Mouse (Mus musculus): ENCODE data around the gene Slc7a6.

Slc7a6 gene

DNA sequence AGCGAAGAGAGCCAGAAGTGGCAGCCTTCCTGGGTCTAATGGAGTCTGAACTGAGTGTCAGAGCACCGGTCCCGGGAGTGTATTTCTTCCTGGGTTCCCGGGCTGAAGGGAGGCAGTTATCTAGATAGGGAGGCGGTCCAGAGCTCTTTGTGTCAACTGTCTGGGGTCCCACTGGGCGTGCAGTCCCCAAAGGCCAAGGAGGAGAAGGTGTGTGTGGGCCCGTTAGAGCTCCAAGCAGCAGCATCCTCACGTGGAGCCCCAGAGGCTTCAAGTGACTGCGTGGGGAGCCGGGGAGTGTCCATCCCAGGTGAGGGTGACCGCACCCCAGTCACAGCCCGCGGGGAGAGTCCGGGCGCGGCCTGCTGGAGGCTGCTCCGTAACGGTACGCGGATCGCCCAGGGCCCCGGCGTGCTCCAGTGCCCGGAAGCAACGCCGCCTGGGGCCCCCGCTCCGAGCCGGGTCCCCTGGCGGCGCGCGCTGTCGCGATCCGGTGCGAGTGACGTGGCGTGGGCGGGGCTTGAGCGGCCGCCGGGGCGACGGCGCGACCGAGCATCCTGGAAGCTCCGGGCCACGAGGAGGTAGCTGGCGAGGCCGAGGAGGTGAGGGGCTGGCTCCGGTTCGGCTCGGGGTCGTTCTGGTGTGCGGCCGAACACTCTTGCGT lies at the start of gene Slc7a6:
Slc7a6 (plus strand) TSS at position 502 of the 661 bp plus-strand sequence.
- in situ Hi-C loops (cut with MboI, MseI): no loop called here

DNA sequence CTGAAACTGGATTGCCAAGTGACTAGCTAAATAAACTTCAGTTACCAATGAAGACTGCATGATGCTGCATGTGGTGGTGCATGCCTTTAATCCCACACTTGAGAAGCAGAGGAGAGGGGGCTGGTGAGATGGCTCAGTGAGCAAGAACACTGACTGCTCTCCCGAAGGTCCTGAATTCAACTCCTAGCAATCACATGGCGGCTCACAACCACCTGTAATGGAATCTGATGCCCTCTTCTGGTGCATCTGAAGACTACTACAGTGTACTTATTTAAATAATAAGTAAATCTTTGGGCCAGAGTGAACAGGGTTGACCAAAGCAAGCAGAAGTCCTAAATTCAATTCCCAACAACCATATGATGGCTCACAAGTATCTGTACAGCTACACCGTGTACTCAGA lies 45.2 kb upstream of the Slc7a6 start:
- in situ Hi-C loops (cut with MboI, MseI): no loop called here

DNA sequence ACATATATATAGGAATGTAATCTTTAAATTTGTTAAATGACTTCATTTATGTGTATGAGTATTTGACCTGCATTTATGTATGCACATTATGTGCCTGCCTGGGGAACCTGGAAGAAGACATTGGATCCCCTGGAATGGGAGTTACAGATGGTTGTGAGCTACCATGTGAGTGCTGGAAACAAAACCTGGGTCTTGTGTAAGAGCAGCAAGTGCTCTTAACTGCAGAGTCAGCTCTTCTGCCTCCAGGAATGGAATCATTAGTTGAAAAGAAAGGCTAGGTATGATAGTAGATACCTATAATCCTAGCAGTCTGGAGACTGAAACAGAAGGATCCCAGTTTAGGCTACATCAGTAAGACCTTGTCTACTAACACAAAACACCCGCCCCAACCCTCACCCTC lies 42.6 kb upstream of the Slc7a6 start:
- in situ Hi-C loops (cut with MboI, MseI): no loop called here

DNA sequence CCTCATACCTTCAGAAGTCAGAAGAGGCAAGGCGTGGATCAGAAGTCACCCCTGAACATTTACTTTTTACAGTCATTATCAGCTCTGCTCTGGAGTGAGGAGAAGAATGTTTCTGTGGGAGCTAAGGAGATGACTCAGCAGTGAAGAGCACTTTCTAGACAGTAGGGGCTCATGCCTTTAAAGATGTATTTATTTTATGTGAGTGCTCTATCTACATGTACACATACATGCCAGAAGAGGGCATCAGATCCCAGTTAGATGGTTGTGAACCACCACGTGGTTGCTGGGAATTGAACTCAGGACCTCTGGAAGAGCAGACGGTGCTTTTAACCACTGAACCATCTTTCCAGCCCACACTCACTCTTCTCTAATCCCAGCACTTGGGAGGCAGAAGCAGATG lies 41.6 kb upstream of the Slc7a6 start:
- in situ Hi-C loops (cut with MboI, MseI): no loop called here

DNA sequence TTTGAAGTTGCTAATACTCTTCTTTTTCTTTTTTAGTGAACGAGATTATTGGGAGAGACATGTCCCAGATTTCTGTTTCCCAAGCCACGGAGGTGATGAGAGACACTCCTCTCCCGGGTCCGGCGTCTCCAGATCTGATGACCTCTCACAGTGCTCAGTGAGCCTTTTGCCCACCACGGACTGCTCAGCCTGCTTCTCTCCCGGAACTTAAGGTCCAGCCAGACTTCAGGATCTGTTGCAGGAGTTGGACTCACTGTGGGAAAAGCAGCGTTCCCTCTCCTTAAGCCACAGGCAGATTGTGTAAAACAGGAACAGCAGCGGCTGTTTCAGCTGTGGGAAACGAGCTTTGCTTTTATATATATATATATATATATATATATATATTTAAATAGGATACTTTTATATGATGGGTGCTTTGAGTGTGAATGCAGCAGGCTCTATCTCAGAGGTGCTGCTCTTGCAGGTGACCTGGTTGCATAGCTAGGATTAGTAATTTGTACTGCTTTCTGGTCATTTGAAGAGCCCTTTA lies 40.7 kb upstream of the Slc7a6 start:
- in situ Hi-C loops (cut with MboI, MseI): no loop called here

DNA sequence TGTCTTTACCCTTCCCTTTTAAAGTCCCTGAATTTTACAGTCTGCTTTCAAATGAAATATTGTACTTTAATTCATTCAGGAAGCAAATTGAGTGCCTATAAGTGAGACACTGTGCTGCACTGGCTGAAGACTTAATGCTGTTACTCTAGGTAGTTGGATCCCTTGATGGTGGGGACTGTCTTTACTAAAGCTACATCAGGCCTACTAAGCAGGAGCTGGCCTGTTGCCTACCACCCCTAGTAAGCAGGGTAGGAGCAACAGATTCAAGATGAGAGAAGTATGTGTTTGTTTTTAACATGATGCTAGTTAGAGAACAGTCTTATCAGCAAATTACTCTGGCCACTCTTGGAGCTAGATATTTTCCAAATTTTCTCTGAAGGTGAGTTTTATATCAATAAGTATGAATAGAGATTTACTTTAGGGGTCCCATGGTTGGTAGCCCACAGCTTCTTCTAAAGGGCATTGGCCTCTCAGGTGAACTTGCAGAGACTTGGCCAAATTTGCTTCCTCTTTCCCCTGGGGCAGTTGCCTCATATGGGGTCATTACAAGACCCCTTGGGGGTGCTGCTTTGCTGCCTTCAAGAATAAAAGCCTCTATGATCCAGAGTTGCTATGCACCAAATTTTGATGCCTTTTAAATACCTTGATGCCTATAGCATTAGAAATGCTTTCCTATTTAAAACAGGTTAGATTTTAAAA lies 39.3 kb upstream of the Slc7a6 start:
- in situ Hi-C loops (cut with MboI, MseI): no loop called here

DNA sequence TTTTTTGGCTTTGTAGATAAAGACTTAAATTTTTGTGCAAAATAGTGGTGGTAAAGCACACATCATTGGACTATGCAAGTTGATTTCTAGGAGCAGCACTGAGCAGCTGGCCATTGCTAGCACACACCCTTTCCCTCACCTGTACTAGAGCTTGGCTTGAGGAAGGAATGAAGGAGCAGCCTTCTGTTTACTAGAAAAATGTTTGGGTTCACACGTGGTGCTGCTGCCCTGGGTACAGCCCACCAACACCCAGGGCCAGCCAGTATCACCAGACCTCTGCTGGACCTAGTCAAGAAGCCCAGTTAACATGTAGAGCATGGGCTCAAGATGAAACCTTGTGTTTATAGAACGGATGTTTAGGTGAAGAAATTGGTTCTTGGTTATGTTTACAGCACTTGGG lies 38.7 kb upstream of the Slc7a6 start:
- in situ Hi-C loops (cut with MboI, MseI): no loop called here

DNA sequence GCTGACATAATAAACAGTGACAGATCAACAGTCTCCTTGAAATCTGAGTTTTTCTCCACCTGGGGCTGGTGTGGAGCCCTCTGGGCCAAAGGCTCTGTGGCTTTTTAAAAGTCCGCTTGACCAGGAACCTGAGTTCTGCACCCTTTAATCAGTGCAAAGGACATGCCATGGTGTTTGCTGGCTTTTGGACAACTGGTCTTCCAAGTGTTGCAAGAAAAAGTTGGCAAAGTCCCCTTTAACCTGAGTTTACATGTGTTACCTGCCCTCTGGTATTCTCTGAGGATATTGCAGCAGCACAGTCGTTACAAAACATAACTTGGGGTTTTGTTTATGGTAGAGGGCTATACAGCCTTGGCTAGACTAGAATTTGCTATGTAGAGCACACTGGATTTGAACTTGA lies 38.2 kb upstream of the Slc7a6 start:
- in situ Hi-C loops (cut with MboI, MseI): no loop called here

DNA sequence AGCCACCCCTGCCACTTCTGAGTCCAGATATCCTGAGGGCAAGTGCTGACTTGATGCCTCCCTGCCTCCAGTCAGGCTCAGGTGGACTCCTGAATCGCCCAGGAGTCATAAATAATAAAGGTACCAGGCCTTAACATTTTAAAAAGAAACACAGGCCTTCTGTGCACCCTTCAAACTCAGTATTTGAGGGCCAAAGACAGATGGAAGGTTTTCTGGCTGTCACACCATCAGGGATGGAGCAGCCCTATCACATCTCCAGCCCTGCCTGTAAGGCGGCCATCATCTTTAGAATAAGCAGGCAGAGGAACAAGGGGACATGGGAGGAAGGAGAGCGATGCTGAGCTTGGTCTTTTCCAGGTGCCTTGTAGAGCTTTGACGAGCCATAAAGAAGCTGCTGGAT lies 37.6 kb upstream of the Slc7a6 start:
- in situ Hi-C loops (cut with MboI, MseI): no loop called here

DNA sequence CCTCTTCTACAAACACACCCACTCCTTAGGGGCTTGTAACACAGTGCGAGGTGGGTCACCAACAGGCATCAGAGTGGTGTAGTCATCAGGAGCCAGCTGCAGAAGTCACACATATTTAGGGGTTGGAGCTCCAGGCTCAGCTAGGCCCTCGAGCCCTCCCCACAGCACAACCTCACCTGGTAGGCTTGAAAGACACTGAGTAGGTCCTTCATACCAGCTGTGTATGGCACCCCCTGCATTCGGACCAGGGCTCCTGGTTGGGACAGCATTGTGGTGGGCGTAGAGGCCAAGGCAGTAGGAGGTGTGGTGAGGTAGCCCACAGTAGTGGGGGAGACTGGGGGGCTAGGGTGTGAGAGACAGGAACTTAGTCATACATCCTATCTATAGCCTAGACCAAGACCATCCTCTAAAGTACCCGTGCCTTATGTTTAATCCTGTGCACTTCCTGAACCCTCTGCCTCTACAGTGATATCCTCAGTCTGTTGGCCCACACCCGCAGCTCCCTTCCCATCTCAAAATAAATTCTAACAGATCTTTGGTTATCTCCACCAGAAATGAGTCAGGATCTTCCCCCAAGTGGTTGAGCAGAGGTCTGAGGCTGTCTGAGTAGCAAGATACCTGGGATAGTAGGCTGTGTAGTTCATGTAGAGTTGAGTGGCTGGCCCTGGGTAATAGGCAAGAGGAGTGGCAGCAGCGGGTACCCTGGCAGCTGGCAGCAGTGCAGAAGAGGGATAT lies 37.0 kb upstream of the Slc7a6 start:
- in situ Hi-C loops (cut with MboI, MseI): no loop called here

DNA sequence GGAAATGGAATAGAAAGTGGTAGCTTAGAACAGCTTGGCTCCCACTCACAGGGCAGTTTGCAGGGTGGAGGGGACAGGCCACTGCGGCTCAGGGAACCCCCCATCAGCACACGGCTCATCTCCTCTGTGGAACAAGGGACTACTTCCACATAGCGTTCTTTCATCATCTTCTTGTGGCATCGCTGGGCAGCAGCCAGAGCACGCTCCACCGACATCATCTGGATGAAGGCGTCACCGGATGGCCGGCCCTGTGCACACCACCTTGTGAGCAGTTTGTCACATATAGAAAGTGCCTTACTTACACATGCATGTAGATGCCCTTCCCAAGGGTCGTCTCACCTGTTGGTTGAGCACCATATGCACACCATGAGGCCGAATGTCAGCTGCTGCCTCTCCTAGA lies 36.3 kb upstream of the Slc7a6 start:
- in situ Hi-C loops (cut with MboI, MseI): no loop called here

DNA sequence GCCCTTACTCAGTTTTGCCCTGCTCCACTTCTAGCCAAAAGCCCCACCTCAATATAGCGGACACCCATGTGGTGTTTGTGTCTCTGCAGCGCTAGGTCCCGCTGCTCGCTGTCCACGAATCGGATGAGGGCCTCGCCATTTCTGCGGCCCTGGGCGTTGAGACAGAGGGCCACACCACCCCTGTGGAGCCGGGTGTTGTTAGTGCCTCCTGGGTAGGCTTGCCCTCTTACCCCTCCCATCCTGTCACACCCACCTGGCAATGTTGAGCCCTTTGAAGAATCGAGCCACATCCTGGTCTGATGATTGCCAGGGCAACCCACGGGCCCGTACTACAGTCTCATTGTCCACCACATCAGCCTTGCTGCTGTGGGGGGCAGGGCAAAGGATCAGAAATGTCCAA lies 35.1 kb upstream of the Slc7a6 start:
- in situ Hi-C loops (cut with MboI, MseI): no loop called here

DNA sequence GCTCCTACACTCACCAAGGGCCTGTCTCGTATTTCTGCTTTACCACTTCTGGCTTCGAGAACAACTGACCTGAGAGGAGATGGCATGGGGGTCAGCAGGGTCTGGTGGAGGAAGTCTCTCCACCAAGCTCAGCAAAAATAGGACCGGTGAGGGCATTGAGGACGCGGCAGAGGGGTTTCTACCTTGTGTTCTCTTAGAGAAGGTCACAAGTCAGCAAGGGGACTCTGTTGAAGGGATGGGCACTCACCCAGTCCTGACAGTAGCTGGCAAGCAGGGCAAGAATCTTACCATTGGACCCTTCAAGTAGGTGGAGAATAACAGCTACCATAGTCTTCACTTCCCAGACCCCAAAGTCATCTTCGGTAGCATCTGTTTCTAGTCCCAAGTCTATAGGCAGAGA lies 34.7 kb upstream of the Slc7a6 start:
- in situ Hi-C loops (cut with MboI, MseI): no loop called here

DNA sequence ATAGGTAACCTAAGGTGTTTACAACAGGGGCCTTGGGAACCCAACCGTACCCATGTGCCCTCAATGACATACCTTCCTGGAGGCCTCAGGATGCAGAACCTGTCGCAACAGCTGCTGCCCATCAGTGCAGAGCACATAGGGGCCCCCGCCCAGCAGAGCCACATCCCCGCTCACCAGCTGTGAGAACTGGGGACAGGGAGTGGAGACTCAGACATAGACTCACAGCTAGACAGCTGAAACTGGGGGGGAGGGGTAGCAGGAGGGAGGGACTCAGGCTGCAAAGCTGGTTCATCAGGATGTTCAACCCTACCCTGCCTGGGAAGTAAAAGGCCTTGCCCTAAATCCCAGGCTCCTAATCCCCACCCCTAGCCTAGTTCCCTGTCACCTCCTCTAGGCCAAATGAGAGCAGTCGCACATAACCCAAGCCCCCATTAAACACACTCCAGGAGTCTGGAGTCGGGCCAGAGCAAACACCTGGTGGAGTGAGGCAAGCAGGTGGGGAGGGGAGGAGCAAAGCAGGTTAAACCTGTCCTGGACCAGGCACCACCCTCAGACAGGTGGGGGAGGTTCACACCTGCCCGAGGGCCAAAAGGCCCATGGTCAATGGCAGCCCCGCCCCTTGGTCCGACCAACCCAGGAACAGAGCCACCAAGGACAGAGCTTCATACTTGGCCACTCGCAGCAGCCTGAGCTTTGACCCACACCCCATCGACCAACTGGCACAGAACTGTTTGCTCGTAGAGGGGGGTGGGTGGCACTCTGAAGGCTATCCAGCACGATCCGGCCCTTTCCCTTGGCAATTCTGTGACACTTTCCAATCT lies 33.7 kb upstream of the Slc7a6 start:
- in situ Hi-C loops (cut with MboI, MseI): no loop called here

DNA sequence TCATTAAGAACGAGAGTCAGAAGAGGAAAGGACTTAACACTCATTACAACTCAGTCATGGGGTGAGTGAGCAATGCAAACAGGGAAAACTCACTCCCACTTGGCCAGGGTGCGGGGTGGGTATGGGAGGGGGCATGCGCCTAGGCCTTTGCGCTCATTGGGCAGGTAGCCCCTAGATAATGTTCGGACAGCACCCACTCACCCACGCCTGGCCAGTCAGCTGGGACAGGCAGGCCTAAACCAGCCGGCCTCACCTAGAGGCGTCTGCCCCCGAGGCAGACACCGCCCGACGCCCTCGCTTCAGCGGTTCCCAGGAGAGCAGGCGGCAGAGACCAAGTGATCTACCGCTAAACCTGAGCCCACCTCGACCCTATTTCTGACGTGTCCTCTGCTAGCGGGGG lies 33.0 kb upstream of the Slc7a6 start:
- in situ Hi-C loops (cut with MboI, MseI): no loop called here

DNA sequence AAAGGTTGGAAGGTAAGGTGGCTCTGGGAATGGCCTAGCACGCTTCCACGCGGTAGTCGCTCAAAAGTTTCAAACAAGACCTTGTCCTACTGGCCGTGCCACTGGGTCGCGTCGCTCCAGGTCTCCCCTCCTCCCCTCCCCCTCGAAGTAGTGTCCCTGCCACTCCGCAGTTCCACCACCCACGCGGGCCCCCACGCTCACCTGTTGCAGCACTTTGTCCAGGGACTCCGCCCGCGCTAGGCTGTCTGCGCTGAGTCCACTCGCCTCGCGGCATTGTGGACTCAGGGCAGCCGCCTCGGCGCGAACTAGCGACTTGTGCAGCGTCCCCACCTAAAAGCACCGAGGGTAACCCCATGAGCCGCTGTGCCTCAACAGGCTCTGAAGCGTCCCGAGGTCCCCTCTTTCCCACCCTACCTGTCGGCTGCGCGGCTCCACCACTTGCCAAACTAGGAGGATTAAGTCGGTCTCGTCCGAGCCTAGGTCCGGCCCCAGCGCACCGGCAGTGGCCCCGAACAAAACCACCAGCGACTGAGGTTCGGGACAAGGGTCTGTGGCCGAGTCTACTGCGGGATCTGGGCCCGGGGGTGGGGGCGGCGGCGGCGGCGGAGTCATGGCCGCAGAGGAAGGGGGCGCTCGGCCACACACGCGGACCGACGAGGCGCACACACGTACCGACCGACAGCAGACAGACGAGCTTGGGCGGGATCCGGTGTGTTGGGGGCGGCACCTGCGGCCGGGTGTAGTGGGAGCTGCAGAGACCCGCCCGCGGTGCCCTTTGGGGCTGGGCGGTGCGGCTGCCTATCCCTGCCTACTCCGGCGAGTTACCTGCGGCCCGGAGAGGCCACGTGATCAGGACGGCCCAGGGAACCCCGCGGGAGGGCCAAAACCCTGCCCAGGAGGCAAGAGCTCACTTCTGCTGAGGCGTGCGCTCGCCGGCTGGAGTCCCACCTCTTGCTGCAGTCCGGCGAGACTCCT lies 32.2 kb upstream of the Slc7a6 start, which contains the start of gene Esrp2:
Esrp2 (minus strand) TSS at position 819 of the 975 bp plus-strand sequence.
- in situ Hi-C loops (cut with MboI, MseI): no loop called here

DNA sequence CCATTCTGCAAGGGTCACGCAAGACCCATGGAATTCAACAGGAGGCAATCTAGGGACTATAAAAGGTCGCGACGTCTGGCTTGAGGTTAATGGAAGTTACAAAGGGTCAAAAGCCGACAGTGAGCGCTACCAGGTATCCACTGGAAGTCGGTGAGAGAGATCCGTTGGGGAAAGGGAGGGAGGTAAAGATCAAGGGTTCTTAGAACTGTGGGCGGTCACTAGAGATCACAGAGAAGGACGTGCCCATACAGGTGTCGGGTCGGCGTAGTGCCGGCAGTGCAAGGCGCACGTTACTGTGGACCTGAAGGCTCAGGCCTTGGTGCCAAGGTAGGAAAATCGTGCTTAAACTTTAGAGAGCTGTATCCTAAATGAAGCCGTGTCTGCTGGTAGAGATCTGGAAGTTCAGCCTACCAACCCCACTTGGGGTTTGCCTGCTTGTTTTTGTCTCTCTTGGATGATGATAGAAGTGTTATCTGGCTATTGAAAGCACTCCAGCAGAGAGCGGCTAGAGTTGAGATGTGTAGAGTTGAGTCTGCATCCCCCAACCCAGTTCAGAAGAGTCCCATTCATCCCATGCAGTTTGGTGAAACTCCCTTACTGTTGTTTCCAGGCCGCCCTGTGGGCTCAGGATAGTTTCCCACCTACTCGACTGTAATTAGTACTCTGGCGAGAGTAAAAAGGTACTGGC lies 31.3 kb upstream of the Slc7a6 start:
- in situ Hi-C loops (cut with MboI, MseI): no loop called here

DNA sequence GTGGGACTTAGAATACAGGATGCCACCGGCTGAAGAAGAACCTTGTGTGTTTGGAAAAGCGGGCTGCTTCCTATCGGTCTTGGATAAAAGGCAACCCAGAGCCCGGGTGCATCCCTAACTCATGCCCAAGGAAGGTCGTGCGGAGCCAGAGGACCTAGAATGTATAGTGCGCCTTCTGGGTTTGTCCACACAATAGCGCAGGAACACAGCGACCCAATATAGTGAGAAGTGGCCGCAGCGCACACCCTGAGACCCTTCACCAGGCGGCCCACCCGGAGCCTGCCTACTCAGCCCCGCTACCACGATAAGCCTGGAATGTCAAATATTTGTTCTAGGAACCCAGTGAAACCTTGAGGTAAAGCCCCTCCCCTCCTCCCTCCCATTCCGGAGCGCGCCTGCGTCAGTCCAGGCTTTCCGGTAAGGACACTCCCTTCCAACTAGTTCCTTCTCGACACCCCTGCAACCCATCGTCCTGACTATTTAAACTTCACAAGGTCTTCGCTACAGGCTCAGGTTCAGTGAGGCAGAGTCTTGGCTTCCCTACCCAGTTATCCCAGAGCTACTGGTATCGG lies 30.7 kb upstream of the Slc7a6 start:
- in situ Hi-C loops (cut with MboI, MseI): no loop called here

DNA sequence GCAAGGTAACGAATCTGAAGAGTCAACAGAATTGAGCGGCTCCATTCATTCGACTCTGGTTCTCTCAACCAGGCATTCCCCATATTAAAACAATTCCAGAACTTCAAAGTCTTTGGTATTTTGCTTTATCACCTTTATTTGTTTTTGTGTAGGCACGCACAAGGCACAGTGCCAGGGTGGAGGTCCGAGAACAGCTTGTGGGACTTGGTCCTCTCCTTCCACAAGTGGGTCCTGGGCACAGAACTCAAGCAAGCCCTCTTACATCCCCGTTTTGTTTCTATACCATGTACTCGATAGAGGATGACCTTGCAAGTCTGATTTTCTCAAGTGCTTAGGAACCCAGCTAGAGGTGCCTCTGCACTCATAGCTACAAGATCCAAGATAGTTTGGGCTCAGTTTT lies 30.0 kb upstream of the Slc7a6 start:
- in situ Hi-C loops (cut with MboI, MseI): no loop called here

DNA sequence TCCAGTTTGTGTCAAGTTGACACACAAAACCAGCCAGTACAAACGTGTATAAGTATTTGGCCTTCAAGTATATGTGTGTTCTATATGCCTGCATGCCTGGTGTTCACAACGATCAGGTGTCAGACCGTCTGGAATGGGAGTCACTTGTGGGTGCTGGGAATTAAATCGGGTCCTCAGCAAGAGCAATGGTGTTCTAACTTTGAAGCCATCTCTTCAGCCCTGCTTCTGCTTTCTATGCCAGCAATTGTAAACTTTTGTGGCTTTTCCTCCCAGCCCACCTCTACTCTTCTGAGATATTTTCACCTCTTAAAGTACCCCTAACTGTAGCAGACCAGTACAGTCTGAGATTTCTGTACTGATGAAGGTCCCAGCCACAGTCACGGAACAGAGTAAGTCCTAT lies 28.5 kb upstream of the Slc7a6 start:
- in situ Hi-C loops (cut with MboI, MseI): no loop called here
